Mouse (Mus musculus): Measurements from ENCODE around the gene Tacc3.

DNA sequence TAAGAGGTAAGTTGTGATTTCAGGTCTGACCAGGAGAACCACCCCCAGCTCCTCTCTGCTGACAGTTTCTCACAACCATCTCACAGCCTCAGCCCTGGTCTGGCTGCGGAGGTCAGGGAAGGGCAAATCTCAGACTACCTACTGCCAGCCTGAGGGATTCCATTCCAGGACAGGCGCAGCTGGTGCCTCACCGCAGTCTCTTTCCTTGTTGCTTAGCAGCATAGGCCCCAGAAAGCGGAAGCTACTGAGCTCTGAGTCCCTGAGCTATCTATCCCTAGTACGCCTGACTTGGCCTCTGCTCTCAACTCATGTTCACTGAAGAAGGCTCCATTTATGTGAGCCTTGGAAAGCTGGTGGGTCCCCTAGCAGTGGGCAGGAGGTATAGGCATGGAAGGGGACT, 60.5 kb downstream of the Tacc3 start:
- TF ChIP-seq GATA1 (IDR thresholded peaks at IDR 0.05; ENCODE audit: borderline replicate concordance, low read length) = no peak
- TF ChIP-seq FLI1 (IDR thresholded peaks at IDR 0.05; ENCODE audit: low read length) = no peak

Measured in megakaryocyte, embryonic 14.5 days (primary cell).